Mouse (Mus musculus) c-Kit-positive CD71-positive TER-119-positive erythroid progenitor cells, embryonic 14.5 days (primary cell): ENCODE results near the gene Epn2.

ENCODE experiments used
- DNase-seq: peaks from one replicate; pipeline ENCODE4 v3.0.0-alpha.2; 2013; ENCODE audit warnings: low spot score

Gene Epn2

DNA sequence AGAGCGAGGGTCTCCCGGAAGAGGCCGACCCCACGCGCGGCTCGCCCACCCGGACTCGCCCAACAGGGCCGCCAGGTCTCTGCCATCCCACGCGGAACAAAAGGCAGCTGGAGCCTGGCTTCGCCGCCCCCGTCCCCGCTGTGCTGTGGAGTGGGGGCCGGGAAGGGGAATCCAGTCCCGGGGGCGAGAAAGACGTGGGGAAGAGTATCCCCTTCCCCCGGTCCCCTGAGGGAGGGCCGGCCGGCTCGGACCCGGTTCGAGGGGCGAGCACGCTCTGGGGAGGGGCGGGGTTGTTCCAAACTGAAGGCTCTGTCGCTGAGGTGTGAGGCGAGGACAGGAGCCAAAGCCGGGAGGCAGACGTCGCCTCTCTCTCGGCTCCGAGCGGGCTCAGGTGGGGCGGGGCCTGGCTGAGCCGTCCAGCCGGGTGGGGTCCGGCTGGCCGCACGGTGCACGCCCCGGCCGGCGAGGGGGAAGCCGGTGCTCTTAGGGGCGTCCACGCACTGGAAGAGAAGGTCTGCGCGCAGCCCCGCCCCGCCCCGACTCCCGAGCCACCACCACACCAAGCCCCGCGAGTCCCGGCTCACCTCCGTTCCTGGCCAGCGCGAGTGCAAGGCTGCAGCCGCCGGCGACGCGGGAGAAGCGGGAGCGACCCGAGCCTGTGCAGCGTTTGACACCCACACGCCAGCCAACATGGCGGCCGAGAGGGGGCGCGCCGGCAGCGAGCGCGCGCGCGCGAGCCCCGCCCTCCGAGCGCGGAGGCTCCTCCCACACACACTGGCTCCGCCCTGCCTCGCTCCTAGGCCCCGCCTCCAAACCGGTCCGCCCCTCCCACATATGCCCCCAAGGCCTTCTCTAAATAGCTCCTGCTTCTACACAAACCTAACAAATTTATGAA lies at the start of gene Epn2:
Gene Epn2 (minus strand): TSS at position 705 of the 895 bp plus-strand sequence.
- peak; percentile 37 for DNase-seq

DNA sequence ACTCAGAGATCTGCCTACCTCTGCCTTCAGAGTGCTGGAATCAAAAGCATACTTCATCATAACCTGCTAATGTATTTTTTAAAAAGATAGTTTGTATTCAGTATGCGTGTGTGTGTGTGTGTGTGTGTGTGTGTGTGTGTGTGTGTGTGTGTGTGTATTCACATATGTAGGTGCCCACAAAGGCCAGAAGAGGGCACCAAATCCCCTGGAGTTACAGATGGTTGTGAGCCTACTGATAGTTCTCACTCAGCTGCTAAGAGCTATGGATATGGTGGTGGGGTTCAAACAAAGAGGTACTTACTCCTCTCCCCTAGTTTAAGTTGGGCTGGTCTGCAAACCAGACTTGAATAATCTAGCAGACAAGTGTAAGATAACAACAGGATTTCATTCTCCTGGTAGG lies 47.0 kb upstream of the Epn2 start:
- peak; percentile 4 for DNase-seq

DNA sequence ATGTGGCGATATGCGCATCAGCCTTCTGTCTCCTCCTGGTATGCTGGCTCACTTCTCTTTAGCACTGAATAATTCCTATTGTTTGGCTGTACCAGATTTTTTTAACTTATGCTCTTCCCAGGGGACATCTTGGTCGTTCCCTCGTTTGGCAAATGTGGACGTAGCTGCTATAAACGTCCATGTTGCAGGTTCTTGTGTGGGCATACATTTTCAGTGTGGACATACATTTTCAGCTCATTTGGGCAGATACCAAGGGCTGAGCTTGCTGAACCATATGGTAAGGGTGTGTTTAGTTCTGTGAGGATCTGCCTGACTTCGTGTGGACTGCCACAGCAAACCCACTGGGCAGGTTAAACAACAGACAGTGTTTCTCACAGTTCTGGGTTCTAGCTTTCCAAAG lies 45.6 kb upstream of the Epn2 start:
- no peak for DNase-seq

DNA sequence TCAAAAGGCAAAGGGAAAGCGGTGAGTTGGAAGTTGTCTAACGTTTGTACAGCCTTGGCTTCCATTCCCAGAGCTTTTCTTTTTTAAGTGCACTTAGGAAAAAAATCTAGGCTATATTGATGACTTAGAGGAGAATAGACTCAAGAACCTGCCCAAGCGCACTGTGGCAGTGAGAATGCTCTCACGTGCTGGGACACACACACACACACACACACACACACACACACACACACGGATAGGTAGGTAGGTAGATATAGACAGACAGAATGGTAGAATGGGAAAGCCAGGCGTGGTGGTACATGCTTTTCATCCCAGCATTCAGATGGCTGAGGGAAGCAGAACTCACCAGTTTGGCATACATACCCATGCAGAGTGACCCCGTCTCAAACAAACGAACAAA lies 41.3 kb upstream of the Epn2 start:
- no peak for DNase-seq

DNA sequence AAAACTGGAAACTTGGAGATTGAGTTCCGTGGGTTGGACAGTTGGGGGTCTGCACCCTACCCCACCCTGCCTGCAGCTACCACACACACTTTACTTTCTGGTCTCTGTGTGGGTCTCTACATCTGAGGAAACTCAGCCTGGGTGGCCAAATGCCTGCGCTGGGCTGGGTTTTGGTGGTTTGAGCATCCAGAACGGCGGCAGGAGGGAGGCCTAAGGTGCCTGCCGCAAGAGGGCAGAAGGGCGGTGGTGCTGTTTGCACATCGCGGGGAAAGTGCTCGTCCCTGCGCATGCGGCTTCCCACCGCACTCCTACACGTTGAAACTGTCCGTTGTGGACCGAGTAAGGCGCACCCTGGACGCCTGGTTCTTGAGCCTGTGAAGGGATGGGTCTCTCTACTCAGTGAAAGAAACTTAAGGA lies 40.8 kb upstream of the Epn2 start:
- DNase-seq, result peak; percentile 31

DNA sequence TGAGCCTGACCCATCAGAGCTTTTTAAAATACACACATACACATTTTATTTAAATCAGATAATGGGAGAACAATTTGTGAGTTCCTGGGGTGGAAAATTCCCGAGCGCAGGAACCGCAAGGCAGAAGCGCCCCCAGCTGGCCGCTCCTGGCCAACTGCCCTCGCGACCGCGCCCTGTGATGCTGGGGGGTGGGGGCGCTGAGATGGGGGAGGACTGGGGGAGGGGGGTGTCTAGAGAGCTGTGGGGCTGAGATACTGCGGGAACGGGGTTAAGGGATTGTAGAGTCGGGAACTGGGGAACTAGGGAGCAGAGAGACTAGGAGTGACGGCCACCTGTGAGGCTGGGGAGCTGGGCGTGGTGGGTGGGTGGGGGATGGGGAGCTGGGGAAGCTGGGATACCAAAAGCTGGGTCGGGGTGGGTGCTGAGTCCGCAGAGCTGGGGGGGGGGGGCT lies 40.3 kb upstream of the Epn2 start:
- no peak for DNase-seq

DNA sequence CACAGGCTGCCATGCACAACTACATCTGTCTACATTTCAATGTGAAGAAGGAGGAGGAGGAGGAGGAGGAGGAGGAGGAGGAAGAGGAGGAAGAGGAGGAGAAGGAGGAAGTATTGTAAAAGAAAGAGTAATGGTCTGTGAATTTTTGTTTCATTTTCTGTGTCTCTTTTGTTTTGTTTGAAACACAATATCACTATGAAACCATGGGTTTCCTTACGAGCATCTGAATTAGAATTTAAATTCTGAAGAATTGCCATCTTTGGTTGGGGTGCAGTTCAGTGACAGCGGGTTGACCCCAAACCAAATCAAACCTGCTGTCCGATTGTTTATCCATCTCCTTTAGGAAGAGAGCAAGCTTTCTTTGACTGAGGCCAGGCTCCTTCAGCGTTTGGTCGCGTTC lies 39.9 kb upstream of the Epn2 start:
- DNase-seq, result no peak

DNA sequence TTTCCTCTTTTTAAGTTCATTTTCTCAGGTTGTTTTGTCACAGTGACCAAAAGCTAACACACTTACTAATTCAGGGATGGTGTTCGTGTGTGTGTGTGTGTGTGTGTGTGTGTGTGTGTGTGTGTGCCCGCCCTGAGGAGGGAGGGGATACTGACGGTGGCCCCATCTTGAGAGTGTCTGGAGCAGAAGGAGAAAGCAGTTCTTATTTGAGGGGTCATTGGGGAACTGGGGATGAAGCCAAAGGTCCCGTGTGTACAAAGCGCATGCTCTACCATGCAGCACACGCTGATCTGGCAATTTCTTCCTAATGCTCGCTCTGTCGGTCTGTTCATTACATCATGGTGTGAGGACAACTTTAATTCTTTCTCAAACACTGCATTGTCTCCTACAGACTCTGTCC lies 39.1 kb upstream of the Epn2 start:
- DNase-seq, result no peak

DNA sequence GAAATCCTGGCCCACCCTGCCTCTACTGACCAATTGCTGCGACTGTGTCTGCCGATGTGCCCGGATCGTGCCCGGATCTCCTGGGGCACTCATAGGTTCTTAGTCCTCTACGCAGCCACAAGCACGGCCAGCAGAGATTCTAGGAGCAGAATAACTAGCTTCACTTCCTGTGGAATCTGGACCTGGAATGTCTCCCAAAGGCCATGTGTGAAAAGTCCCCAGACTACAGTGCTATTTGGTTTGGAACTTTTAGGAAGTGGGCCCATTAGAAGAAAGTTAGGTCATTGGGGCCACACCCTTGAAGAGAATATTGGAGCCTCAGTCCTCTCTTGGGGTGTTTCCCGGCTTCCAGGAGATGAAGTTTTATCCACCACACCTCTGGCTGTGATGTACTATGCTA lies 38.6 kb upstream of the Epn2 start:
- no peak for DNase-seq

DNA sequence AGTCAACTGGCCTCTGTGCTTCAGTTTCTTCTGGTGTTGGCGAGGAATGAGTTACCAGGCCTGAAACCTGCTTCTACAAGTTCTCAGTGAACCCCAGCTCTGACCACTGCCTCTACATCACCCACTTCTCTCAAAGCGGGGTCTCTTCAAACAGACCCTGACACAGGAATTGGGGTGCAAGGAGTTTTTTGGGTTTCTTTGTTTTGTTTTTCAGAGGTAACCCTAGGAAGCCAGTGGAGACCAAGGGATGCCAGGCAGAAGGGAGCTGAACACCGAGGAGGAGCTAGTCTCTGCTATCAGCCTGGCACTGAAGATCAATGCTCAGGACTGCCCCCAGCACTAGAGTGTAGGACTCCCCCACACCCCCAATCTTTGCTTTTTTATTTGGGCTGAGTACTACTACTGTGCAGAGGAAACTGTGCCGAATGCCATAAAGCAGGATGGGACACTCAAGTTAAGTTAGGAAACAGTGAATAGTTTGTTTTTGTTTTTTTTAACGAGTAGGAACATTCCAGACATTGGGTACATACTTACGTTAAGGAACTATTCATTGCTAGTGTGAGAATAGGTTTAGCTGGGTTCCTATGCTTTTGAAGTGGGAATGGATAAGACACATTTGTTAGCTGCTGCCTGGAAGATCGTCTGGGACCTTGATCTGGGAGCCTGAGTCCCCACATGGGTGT lies 37.9 kb upstream of the Epn2 start:
- no peak for DNase-seq

DNA sequence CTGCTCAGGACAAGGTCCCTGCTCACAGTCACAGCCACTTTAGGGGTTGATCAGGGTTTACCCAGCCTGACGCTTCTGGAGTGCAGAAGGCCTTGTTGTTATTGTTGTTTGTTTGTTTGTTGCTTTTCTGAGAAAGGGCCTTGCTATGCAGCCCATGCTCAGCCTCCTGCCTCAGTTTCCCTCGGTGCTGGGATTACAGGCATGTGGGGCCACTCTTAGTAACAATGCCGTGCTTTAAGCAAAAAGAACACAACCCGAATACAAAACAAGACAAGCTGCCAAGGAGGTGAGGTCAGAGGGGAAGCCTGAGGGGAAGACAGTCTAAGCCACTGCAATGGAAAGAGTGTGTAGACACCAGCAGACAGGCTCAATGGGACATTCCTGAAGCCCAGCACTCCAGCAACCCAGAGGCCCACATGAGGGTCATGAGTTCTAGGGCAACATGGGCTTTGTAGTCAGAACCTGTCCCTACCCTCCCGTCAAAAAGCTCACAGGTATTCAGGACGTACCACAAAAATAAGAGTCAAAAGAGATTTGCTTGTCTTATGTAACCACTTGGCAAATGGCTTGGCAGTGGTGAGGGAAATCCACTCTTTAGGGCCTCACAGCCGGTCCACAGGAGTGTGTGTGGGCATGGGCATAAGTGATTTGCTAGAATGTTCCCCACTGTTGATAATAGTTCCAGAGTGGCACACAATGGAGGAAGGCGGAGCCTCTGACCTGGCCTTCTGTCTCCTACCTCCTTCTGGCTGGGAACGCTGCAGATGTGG lies 37.2 kb upstream of the Epn2 start:
- DNase-seq, result no peak

DNA sequence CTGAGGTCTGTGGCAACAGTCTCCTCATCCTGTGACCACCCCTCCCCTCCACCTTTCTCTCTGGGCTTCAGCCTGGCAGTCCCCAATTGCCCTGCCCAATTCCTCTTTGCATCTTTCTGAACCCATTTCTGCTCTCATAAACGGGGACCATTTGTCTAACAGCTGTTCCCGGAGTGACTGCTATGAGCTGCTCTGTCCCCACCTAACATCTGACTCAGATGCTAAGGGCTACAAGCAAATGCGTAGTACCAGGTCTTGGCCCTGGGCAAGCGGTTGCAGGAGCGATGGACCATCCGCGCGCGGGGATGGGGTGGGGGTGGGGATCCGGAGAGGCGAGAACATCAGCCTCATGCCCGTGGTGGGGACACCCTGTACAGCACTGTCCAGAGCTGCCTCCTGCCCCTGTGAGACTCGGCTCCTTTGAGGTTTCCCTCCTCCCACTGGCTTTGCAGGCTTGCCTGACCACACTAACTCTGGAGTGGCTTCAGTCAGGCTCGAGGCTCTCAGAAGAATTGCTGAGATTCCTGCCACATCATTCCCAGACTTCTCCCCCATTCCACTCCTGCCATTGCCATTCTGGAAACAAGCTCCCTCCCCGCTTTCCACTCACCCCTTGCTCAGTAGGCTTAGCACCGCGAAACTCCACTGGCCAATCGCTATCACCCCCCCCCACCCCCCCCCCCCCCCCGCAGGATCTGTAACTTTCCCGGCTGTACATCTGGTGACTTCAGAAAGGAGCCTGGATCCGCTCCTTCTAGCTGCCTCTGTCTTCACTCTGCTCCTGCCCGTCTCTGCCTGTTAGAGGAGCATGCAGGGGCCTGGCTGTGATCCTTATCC lies 36.4 kb upstream of the Epn2 start:
- no peak for DNase-seq

DNA sequence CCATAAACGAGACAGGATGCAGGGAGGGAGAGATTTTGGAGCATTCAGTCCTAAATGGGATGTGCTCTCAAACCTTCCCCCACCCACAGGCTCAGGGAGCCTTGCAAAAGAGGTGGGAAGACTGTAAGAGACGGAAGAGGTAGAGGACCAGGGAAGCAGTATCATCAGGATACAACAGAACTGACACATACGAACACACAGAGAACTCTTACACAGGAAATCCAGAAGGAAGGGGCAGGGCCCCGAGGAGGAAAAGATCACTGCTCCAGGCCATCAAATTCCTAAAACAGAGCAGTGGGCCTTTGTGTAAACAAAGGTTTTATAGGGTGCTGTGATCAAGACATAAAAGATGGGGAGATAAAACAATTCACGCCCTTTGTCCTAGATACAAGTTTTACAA lies 34.9 kb upstream of the Epn2 start:
- DNase-seq, result no peak

DNA sequence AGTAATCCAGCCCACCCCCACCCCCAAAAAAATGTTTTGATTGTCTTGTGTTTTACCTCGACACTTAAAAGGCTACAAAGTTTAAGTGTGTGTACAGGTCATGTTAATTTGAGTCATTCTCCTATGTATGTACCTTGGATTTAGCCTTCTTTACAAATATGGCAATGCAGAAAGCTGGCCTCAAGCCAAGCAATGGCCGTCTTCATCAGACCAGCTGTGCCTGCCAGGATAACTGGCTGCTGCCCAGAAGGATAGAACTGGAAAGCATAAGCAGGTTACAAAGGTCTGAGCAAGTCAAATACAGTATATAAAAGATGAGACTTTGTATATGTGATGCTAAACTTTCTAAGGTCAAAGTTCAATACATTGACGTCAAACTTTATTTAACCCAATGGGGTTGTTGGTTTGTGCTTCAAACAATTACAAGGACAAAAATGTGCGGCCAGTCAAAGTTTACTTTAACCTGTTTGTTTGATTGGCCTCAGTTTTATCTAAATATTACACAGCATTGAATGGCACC lies 32.7 kb upstream of the Epn2 start:
- no peak for DNase-seq

DNA sequence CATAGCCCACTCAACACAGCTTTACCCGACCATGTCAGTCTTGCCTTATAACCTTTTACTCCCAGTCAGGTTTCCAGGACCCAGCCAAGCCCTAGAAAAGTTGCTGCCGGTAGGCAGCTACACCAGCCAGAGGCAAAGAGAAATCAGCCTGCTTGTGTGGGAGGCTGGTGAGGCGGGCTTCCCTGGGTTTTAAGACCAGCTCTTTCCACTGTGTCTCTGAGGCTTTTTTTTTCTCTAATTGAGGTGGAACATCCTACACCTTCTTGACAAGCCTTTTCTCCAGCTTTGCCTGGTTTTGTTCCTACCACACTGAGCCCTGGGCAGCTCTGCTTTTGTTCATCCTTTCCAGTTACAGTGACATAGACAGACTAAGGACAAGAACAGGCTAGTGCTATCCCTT lies 31.7 kb upstream of the Epn2 start:
- DNase-seq, result no peak

DNA sequence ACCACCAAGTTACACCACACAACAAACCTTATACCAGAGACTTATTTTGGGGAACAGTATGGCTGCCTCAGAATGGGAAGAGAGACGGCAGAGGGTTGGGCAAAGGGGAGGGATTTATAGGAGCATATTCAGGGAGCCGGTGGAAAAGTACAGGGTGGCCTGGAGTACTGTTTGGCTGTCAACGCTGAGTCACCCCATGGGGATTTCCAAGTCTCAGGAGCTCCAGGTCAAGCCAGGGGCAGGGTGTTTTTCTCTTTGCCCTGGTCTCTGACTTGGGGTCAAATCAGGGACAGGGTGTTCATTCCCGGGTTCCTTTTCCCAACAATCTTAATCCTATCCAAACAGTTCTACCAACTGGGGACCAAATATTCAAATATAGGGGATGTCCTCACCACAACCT lies 28.6 kb upstream of the Epn2 start:
- no peak for DNase-seq

DNA sequence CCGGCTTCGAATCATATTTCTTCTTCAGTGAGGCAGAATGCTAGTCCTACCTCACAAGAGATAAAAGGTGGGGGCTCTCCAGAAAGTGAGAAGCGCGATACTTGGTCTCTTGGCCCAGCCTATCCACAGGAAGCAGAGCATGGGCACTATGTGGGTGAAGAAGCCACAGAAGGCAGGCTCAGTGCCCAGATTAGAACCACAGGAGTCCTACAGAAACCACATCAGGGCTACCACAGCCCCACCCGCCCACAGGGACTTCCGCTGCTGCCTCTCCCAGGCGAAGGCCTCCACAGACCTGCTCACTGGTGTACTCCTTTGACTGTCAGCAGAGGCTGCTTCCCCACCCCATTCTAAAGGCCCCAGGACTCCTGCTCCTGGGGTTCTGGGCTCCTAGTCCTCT lies 23.2 kb upstream of the Epn2 start:
- DNase-seq, result no peak

DNA sequence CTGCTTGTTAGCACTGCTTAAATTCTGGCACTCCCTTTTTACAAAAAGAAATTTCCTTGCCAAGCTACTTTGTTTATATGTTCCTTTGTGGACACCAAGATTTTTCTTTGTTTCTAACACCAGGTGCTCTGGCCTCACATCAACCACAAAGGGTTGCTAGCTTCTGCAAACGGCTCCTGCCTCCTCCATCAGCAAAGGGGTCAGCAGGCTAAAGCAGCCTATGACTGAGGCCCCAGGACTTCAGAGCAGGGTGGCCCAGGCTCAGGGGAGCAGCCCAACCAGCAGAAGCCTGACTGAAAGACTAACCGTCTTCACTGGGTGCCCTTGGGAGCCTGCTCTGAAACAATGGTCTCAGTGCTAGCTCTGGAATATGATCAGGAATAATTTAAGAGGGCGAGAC lies 22.0 kb upstream of the Epn2 start:
- DNase-seq, result no peak

DNA sequence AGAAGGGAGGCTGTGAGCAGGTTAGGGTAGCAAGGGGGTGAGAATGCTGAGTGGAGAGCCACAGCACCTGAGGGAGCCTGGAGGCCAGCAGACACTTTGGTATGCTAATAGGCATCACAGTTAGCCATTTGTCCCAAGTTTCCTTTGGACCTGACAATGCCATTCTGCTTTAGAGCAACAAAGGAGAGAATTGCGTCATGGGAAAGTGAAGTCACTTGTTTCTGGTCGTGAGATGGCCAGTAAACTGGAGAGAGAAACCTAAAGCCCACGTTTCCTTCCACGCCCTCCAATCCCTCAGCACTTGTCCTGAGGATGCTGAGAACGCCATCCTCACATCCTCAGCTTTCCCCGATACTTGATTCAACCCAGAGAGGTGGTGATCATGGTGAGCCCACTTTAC lies 18.9 kb upstream of the Epn2 start:
- DNase-seq, result no peak

DNA sequence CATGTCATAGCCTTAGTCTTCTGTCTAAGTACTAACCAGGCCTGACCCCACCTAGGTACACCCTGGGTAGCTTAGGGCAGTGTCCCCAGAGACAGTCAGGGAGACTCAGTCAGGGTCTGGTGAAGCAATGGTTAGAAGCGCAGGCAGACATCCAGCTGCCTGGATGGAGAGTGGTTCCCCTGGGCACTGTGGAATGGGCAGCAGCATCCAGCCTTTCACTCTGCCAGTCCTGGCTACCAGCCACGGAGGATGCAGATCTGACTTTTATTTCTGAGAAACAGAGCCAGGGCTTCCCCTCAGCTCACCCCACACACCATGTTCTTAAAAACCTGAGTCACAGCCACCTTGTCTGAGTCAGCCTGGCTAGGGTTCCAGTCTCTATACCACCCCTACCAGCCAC lies 18.0 kb upstream of the Epn2 start:
- DNase-seq, result no peak

DNA sequence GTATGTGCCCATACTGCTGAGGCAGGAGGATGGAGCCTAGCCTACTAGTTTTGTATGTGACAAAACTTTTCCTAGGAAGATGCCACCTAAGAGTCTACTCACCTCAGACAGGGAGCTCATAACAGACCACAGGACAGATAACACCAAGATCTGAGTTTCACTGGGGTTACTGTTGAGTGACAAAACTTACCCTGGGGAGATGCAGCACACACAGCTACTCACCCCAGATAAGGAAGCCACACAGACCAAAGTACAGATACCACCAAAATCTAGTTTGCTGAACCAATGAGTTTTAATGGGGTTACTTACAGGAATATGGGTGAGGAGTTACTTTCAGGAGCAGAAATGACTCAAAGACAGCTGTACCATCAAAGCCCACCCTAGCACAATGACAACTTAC lies 13.6 kb upstream of the Epn2 start:
- no peak for DNase-seq

DNA sequence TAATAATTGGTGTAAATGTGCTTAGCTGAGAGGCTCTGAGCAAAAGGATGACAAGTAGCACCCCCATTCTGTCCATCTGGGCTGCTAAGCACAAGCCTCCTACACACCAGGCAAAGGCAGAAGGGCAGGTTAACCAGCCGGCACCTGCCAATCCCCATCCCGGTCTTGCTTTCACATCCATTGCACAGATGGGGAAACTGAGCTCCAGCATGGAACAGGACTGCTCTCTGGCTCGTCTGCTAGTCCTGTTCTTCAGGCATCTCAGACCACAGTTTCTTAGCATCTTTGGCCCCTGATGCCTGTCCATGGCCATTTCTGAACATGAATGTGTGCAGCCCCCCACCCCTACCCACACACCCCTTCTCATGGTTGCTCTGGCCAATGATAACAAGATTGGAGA lies 12.6 kb upstream of the Epn2 start:
- DNase-seq, result no peak
